Mouse (Mus musculus) stomach, embryonic 14.5 days (tissue): Measurements from ENCODE around the gene Ndrg2. TPM values are rescaled to one million over a fixed set of nuclear protein-coding genes. Genes with fewer than 3 reads are reported as not detected.
A peak's percentile ranks its signal among the peaks of the same experiment; 100 is the strongest.

Experiments used
- ATAC-seq: fragments of 200-750 bp; cut with Nextera tagmentation; 2 replicates; pipeline ENCODE4 v1.8.0; 2017; ENCODE audit warnings: low read depth, moderate TSS enrichment; ENCODE audit not compliant: insufficient number of reproducible peaks, insufficient read depth, low FRiP score
- H3K27ac ChIP-seq: fragments of 300-500 bp; sonication (generic); 2 replicates; pipeline ENCODE4 v1.5.1; 2014; ENCODE audit warnings: mild to moderate bottlenecking, low read length, moderate library complexity, mixed read lengths
- H3K27me3 ChIP-seq: fragments of 300-500 bp; sonication (generic); 2 replicates; pipeline ENCODE4 v1.6.1; 2014; ENCODE audit warnings: low read length, control low read depth, mixed read lengths; ENCODE audit not compliant: control insufficient read depth, insufficient read depth
- H3K36me3 ChIP-seq: fragments of 300-500 bp; sonication (generic); 2 replicates; pipeline ENCODE4 v1.6.1; 2014; ENCODE audit warnings: mild to moderate bottlenecking, control low read depth, low read length, moderate library complexity, mixed read lengths; ENCODE audit not compliant: control insufficient read depth, insufficient read depth
- H3K4me1 ChIP-seq: fragments of 300-500 bp; sonication (generic); 2 replicates; pipeline ENCODE4 v1.6.1; 2014; ENCODE audit warnings: low read length, control low read depth, mixed read lengths; ENCODE audit not compliant: control insufficient read depth, insufficient read depth
- H3K4me2 ChIP-seq: fragments of 300-500 bp; sonication (generic); replicated peaks from 2 replicates; pipeline ENCODE4 v1.6.1; 2014; ENCODE audit warnings: low read depth, low read length, control low read depth
- H3K4me3 ChIP-seq: fragments of 300-500 bp; sonication (generic); 2 replicates; pipeline ENCODE4 v1.5.1; 2014; ENCODE audit warnings: low read depth, low read length, control low read depth
- H3K9ac ChIP-seq: fragments of 300-500 bp; sonication (generic); replicated peaks from 2 replicates; pipeline ENCODE4 v1.6.1; 2014; ENCODE audit warnings: low read depth, mild to moderate bottlenecking, control low read depth, low read length, moderate library complexity, mixed read lengths
- H3K9me3 ChIP-seq: fragments of 300-500 bp; sonication (generic); 2 replicates; pipeline ENCODE4 v1.6.1; 2016; ENCODE audit warnings: low read depth, low read length, control low read depth; ENCODE audit not compliant: control insufficient read depth
- WGBS: fragments of 180-500 bp; shearing (Covaris S2); extraction: QIAGEN DNeasy Blood & Tissue Kit; methylation state at CpG from one replicate; pipeline ENCODE4 v1.1.7; 2014; 5-methylcytosine and 5-hydroxymethylcytosine counted together
- polyA plus RNA-seq: library from polyadenylated mRNA; unstranded; fragments of >200 nt; fragmentation: Nextera tagmentation; extraction: Ambion mirVana; gene quantifications from 2 replicates; pipeline ENCODE4 v1.2.1, GENCODE M21; 2014

Ndrg2 gene
- polyA plus RNA-seq, 1 experiment from 2014 or later = 54.6 TPM

DNA sequence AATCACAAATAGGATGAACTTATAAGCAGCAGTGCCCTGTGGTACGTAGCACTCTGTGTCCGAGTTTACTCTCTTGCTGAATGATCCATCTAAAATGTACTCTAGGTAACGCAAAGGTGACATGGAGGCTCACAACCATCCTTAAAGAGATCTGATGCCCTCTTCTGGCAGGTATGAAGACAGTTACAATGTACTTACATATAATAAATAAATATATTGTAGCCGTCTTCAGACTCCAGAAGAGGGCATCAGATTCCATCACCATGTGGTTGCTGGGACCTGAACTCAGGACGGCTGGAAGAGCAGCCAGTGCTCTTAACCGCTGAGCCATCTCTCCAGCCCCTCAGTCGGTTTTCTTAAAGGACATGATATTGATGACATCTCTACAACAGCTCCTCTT lies 9.3 kb downstream of the Ndrg2 start:
- Histone ChIP-seq H3K4me1 (no peaks in the 10 kb centered on the region), H3K9me3 (no peaks in the 10 kb centered on the region), H3K27me3 (no peaks in the 10 kb centered on the region), H3K36me3 (no peaks in the 10 kb centered on the region), H3K9ac (no peak overlapping the region), H3K4me3 (no peak overlapping the region), H3K27ac (no peak overlapping the region), H3K4me2 (no peak overlapping the region)
- WGBS = 62% methylated on average over 7 of the region's 7 CpGs
- no peak for ATAC-seq

DNA sequence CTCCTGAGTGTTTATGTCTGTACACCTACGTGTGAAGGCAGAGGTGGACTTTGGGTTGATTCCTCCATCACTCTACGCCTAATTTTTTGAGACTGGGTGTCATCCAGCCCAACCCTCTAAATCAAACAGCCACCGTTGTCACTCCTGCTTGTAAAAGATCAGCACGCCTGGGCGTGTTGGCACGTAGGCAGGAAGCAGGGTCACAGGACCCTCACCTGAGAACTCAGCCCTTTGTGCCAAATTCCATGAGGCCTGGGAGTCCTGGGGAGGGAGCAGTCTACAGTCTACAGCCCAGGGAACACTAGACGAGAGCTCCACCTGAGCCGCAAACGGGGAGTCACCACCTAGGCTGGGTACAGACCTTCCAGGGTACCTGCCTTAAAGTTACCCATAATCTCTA lies 10.2 kb downstream of the Ndrg2 start:
- H3K9ac ChIP-seq = no peak overlapping the region
- WGBS = 71% methylated on average over 9 of the region's 9 CpGs
- no peak overlapping the region for H3K4me3 ChIP-seq
- no peaks in the 10 kb centered on the region for H3K27me3 ChIP-seq
- no peaks in the 10 kb centered on the region for H3K36me3 ChIP-seq
- no peaks in the 10 kb centered on the region for H3K9me3 ChIP-seq
- H3K4me1 ChIP-seq = no peaks in the 10 kb centered on the region
- H3K4me2 ChIP-seq = no peak overlapping the region
- no peak for ATAC-seq
- no peak overlapping the region for H3K27ac ChIP-seq

DNA sequence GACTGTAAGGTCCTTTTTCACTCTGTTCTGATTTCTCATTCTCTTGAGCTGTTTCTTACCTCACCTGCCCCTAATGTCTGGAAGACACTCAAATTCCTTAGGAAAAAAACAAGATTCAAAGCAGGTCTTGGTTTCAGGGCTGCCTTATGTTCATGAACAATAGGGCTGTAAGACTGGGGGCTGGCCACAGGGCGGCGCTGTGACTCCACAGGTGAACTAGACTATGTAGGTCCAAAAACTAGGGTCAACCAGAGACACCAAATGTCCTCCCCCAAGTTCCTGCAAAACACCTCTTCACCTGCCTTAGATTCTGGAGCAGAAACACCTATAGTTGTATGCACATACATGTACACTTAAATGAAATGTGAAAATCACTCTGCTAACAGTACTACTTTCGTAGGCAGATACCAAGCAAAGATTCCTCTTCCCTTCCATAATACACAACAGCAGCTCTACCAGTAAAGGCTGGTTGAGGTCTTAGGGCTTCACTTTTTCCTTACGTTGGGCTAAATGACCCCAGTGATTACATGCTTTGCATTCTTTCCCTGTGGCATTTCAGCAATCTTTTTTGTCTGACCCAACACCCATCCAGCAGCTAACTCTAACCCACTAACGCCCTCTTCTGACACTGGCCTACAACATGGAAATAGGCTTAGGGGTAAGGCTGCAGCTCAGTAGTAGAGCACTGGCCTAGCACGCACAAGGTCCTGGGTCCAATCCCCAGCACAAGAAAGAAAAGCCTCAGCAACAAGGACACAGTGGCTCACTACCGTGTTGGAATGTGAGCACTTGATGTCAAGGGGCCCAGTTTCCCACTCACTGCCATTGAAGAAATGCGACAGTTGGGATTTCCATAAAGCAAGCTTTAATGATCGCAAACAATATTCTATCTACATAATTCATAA lies 10.9 kb downstream of the Ndrg2 start:
- Histone ChIP-seq H3K4me3 (no peak overlapping the region), H3K9me3 (no peaks in the 10 kb centered on the region), H3K36me3 (no peaks in the 10 kb centered on the region), H3K27me3 (no peaks in the 10 kb centered on the region), H3K4me2 (no peak overlapping the region), H3K4me1 (no peaks in the 10 kb centered on the region), H3K27ac (no peak overlapping the region), H3K9ac (no peak overlapping the region)
- ATAC-seq = peak; percentile 17; the same call in 1 of the 2 replicates
- 58% methylated on average over 9 of the region's 9 CpGs for WGBS

DNA sequence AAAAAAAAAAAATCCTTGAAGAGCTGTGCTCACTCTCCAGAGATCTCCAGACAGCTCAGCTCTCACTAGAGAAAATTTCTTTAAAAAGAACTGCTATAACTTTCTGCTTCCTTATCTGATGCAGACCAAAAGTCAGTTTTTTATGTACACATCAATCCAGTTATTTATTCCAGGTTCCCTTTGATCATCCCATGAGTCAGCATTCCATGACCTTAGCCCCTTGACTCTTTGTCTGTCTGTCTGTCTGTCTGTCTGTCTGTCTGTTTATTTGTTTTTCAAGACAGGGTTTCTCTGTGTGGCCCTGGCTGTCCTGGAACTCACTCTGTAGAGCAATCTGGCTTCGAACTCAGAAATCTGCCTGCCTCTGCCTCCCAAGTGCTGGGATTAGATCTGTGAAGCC lies 14.6 kb downstream of the Ndrg2 start:
- Histone ChIP-seq H3K36me3 (no peaks in the 10 kb centered on the region), H3K4me1 (no peaks in the 10 kb centered on the region), H3K27me3 (no peaks in the 10 kb centered on the region), H3K27ac (no peak overlapping the region), H3K4me3 (no peak overlapping the region), H3K9me3 (no peaks in the 10 kb centered on the region), H3K4me2 (no peak overlapping the region), H3K9ac (no peak overlapping the region)
- ATAC-seq = no peak
- 88% methylated on average over 1 of the region's 1 CpGs for WGBS

DNA sequence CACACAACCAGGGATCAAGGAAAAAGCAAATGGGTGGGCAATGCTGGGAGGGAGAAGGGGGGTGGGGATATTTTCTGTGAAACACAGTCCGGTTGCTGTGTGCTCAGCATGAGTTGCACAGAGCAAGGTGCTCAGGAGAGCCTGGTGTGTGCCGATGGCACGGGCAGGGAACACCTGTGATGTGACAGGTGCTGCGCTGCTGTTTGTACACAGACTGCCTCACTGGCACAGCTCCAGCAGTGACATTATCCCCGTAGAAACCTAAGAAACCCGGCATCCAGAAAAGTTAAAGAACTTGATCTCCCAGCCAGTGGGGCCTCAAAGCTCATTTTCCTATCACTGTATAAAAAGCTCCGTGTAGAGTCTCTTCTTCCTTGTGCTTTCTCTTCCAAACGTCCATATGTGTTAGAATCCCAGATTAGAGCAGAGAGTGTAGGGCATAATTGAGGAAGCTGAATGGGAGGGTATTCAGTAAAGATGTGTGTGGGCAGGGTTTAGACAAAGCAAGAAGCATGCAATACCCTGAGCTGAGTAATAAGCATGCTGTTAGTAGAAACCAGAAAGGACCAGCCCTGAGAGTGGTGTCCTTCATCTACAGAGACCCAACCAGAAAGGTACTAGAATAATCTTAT lies 17.3 kb downstream of the Ndrg2 start:
- no peak overlapping the region for H3K4me2 ChIP-seq
- no peaks in the 10 kb centered on the region for H3K27me3 ChIP-seq
- H3K36me3 ChIP-seq = peaks cover 6% of the 10 kb centered on the region
- no peaks in the 10 kb centered on the region for H3K4me1 ChIP-seq
- H3K9me3 ChIP-seq = no peaks in the 10 kb centered on the region
- no peak overlapping the region for H3K9ac ChIP-seq
- H3K27ac ChIP-seq = no peak overlapping the region
- WGBS = 69% methylated on average over 8 of the region's 8 CpGs
- no peak overlapping the region for H3K4me3 ChIP-seq
- ATAC-seq = no peak

DNA sequence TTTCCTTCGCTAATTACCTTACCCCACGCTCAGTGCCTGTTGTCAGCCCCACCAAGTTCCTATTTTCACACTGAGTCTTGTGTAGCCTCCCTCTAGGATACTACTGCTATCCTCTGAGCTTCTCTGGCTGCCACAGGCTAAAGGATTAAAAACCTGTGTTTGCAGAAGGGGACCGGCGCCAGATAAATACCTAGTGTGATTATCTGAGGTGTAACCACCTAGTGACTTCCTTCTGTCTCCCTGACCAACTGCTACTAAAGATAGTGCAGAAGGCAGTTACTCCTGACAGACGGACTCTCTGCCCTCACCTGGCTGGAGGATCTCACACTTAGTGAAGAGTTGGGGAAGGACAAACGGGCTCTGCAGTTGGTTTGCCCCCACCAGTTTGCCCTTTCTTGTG lies 17.9 kb downstream of the Ndrg2 start:
- no peak for ATAC-seq
- WGBS = 61% methylated on average over 6 of the region's 6 CpGs
- Histone ChIP-seq H3K4me1 (no peaks in the 10 kb centered on the region), H3K27me3 (no peaks in the 10 kb centered on the region), H3K4me3 (no peak overlapping the region), H3K4me2 (no peak overlapping the region), H3K36me3 (peaks cover 13% of the 10 kb centered on the region), H3K9me3 (no peaks in the 10 kb centered on the region), H3K27ac (no peak overlapping the region), H3K9ac (no peak overlapping the region)

DNA sequence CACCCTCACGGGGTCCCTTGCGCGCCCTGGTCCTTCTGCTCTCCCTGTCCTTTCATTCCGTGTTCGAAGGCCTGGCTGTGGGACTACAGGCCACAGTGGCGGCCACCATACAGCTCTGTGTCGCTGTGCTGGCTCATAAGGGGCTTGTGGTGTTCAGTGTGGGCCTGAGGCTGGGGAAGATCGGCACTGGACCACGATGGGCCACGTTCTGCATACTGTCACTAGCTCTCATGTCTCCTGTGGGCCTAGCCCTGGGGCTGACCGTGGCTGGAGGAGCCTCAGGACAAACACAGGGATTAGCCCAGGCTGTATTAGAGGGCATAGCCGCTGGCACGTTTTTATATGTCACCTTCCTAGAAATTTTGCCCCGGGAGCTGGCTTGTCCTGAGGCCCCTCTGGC lies 18.9 kb downstream of the Ndrg2 start:
- Histone ChIP-seq H3K4me3 (no peak overlapping the region), H3K9ac (no peak overlapping the region), H3K27ac (no peak overlapping the region), H3K36me3 (peaks cover 22% of the 10 kb centered on the region), H3K27me3 (no peaks in the 10 kb centered on the region), H3K4me2 (no peak overlapping the region), H3K4me1 (no peaks in the 10 kb centered on the region), H3K9me3 (no peaks in the 10 kb centered on the region)
- WGBS = 78% methylated on average over 14 of the region's 14 CpGs
- no peak for ATAC-seq

DNA sequence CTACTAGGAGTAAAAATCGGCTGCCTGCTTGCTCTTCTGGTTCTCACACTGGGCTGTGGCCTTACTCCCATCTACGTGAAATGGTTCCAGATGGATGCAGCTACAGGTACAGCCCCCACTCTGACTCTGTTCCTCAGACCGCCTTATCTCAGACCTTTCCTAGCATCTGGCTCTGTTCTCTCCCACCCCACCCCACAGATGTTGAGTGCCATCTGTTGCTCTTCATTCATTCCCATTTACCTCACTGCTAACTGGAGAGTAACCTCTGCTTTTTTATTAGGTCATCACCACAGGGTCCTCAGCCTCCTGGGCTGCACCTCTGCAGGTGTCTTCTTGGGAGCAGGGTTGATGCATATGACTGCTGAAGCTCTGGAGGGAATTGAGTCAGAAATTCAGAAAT lies 20.1 kb downstream of the Ndrg2 start:
- H3K9ac ChIP-seq = no peak overlapping the region
- H3K27ac ChIP-seq = no peak overlapping the region
- H3K4me3 ChIP-seq = no peak overlapping the region
- no peak overlapping the region for H3K4me2 ChIP-seq
- H3K9me3 ChIP-seq = no peaks in the 10 kb centered on the region
- H3K27me3 ChIP-seq = no peaks in the 10 kb centered on the region
- ATAC-seq = no peak
- H3K36me3 ChIP-seq = peaks cover 35% of the 10 kb centered on the region
- 50% methylated on average over 3 of the region's 3 CpGs for WGBS
- H3K4me1 ChIP-seq = no peaks in the 10 kb centered on the region
